Mouse (Mus musculus) neural tube, embryonic 14.5 days (tissue): ENCODE results near the gene Snap29. TPM values are rescaled to one million over a fixed set of nuclear protein-coding genes. Genes with fewer than 3 reads are reported as not detected.

Experiments
- ATAC-seq: fragments of 200-750 bp; cut with Nextera tagmentation; 2 replicates; pipeline ENCODE4 v1.8.0; 2017; ENCODE audit warnings: low read depth, mild to moderate bottlenecking, moderate TSS enrichment, moderate library complexity
- H3K27ac ChIP-seq: fragments of 300-500 bp; sonication (generic); 2 replicates; pipeline ENCODE4 v1.5.1; 2014; ENCODE audit warnings: low read depth, mild to moderate bottlenecking, control low read depth, low read length, moderate library complexity, mixed read lengths
- H3K27me3 ChIP-seq: fragments of 300-500 bp; sonication (generic); 2 replicates; pipeline ENCODE4 v1.6.1; 2014; ENCODE audit warnings: low read length; ENCODE audit not compliant: control insufficient read depth, insufficient read depth
- H3K36me3 ChIP-seq: fragments of 300-500 bp; sonication (generic); 2 replicates; pipeline ENCODE4 v1.6.1; 2014; ENCODE audit warnings: low read length, mixed read lengths; ENCODE audit not compliant: control insufficient read depth, insufficient read depth
- H3K4me1 ChIP-seq: fragments of 300-500 bp; sonication (generic); 2 replicates; pipeline ENCODE4 v1.6.1; 2014; ENCODE audit warnings: low read length; ENCODE audit not compliant: control insufficient read depth, insufficient read depth
- H3K4me2 ChIP-seq: fragments of 300-500 bp; sonication (generic); 2 replicates; pipeline ENCODE4 v1.6.1; 2014; ENCODE audit warnings: mild to moderate bottlenecking, low read depth, low read length, control low read depth
- H3K4me3 ChIP-seq: fragments of 300-500 bp; sonication (generic); 2 replicates; pipeline ENCODE4 v1.5.1; 2014; ENCODE audit warnings: low read depth, low read length, control low read depth, mixed read lengths
- H3K9ac ChIP-seq: fragments of 300-500 bp; sonication (generic); replicated peaks from 2 replicates; pipeline ENCODE4 v1.6.1; 2014; ENCODE audit warnings: low read depth, mild to moderate bottlenecking, control low read depth, low read length, mixed read lengths
- H3K9me3 ChIP-seq: fragments of 300-500 bp; sonication (generic); 2 replicates; pipeline ENCODE4 v1.6.1; 2016; ENCODE audit warnings: low read length; ENCODE audit not compliant: control insufficient read depth
- WGBS: fragments of 180-500 bp; shearing (Covaris S2); extraction: QIAGEN DNeasy Blood & Tissue Kit; methylation state at CpG from one replicate; pipeline ENCODE4 v1.1.7; 2014; 5-methylcytosine and 5-hydroxymethylcytosine counted together
- polyA plus RNA-seq: library from polyadenylated mRNA; unstranded; fragments of >200 nt; fragmentation: Nextera tagmentation; extraction: Ambion mirVana; gene quantifications from 2 replicates; pipeline ENCODE4 v1.2.1, GENCODE M21; 2014

Gene Snap29
- polyA plus RNA-seq, 1 experiment from 2014 or later, result 10.6 TPM

DNA sequence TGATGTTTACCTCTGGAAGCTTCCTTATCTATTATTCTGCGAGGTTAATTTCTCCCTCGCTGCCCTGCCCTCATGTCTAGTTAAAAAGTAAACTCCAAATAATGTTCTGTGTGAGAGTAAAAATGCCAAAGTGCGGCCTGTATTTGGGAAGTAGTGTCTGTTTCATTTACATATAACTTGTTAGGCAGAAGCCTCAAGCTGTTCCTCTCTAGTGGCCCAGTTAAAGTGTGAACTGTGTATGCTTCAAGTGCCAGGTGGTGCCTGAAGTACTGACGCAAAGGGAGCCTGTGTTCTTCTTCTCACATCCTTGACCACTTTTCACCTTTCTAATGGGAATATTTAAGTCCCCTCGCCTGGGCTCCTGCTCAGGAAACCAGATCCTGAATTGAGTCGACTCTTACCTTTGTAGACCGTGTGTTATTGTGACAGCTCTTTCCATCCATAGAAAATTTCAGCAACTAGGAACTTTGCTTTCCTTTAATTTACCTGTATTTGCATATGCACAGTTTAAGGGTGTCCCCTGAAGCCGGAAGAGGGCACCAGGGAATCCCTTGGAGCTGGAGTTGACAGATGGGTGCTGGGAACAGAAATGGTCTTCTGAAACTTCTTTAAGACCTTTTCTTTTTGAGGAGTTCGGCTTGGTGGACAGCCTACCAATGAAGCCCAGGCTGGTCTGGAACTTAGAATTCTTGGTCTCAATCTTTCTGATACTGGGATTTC lies 886 bp downstream of the Snap29 start:
- peaks cover 21% of the 10 kb centered on the region for H3K4me1 ChIP-seq
- no peaks in the 10 kb centered on the region for H3K27me3 ChIP-seq
- no peaks in the 10 kb centered on the region for H3K36me3 ChIP-seq
- H3K27ac ChIP-seq, result no peak overlapping the region
- WGBS, result 39% methylated on average over 9 of the region's 9 CpGs
- peak overlapping the region; percentile 79 for H3K9ac ChIP-seq
- H3K4me2 ChIP-seq, result peak overlapping the region; percentile 66
- peak overlapping the region; percentile 77 for H3K4me3 ChIP-seq
- no peak for ATAC-seq
- H3K9me3 ChIP-seq, result no peaks in the 10 kb centered on the region

DNA sequence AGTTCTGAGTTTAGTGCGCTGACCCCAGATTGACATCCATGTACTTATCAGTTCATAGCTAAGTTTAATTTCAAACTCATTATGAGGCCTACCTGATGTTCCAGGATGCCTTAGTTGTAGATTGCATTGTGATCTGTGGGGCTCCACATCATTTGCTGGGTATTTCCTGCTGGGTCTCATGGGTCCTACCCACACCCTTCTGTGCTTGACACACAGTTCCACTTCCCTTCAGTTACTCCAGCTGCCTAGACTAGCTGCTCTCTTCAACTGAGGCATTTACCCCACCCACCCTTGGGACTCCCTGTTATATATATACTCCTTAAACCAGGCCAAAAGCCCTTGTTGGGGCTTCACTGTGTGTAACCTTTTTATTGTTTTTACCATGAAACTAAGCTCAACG lies 3.3 kb downstream of the Snap29 start:
- Histone ChIP-seq H3K9me3 (no peaks in the 10 kb centered on the region), H3K4me1 (peaks cover 21% of the 10 kb centered on the region), H3K9ac (no peak overlapping the region), H3K4me3 (no peak overlapping the region), H3K27me3 (no peaks in the 10 kb centered on the region), H3K27ac (no peak overlapping the region), H3K36me3 (no peaks in the 10 kb centered on the region), H3K4me2 (no peak overlapping the region)
- 94% methylated on average over 2 of the region's 2 CpGs for WGBS
- ATAC-seq, result no peak

DNA sequence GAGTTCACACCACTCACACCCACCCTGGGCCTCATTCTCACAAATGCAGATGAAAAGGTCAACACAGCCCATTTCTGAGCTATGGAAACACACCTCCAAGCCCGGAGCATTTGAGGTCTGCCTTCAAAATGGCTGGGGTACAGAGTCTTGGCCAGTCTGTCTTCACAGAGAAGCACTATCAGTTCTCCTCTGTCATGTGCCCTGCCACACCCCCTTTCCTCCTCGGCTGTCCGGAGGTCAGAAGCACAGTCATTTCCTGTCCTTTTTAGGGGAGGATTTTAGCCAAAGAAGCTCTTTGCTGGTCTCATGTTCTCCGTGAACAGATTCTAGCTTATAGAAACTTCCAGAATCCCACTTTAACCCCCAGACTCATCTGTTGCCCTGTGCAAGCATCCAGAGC lies 4.4 kb downstream of the Snap29 start:
- no peaks in the 10 kb centered on the region for H3K27me3 ChIP-seq
- ATAC-seq, result no peak
- H3K27ac ChIP-seq, result no peak overlapping the region
- no peak overlapping the region for H3K9ac ChIP-seq
- H3K9me3 ChIP-seq, result no peaks in the 10 kb centered on the region
- WGBS, result 72% methylated on average over 4 of the region's 4 CpGs
- no peak overlapping the region for H3K4me2 ChIP-seq
- H3K36me3 ChIP-seq, result no peaks in the 10 kb centered on the region
- H3K4me1 ChIP-seq, result peaks cover 12% of the 10 kb centered on the region
- no peak overlapping the region for H3K4me3 ChIP-seq

DNA sequence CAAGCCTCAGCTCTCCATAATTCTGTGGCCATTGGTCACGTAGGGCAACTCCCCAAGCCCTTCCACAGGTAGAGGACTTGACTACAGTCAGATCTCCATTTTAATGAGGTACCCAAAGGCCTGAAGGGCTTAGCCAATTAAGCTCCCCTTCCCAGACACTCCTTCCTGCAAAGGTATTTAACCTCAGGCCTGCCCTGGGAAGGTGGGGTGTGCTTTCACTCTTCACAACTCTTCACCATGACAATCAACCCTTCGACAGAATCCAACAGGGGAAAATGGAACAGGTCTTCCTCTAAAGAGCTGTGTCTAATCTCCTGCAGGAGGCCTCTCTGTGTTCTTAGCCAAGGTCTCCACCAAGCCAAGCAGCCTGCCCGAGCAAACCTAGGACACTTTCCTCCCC lies 17.2 kb downstream of the Snap29 start:
- no peak overlapping the region for H3K27ac ChIP-seq
- H3K9me3 ChIP-seq, result no peaks in the 10 kb centered on the region
- no peak overlapping the region for H3K4me2 ChIP-seq
- no peaks in the 10 kb centered on the region for H3K4me1 ChIP-seq
- H3K9ac ChIP-seq, result no peak overlapping the region
- no peak overlapping the region for H3K4me3 ChIP-seq
- no peaks in the 10 kb centered on the region for H3K27me3 ChIP-seq
- WGBS, result 88% methylated on average over 3 of the region's 3 CpGs
- H3K36me3 ChIP-seq, result peaks cover 44% of the 10 kb centered on the region; the same call in 1 of the 2 replicates
- no peak for ATAC-seq

DNA sequence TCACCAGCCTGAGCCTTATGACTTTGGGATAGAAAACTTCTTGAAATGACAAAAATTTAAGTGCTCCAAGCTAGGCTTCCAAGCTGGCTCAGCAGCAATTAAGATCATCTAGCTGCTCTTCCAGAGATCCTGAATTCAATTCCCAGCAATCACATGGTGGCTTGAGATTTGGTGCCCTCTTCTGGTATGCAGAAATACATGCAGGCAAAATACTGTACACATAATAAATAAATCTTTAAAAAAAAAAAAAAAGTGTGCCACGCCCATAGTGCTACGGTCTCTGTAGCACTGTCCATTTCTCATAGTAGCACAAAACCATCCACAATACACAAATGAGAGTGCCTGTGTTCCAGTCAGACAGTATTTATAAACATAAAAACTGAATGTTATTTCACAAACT lies 26.8 kb downstream of the Snap29 start:
- H3K27me3 ChIP-seq, result no peaks in the 10 kb centered on the region
- no peak overlapping the region for H3K27ac ChIP-seq
- 87% methylated on average over 2 of the region's 2 CpGs for WGBS
- no peaks in the 10 kb centered on the region for H3K9me3 ChIP-seq
- peaks cover 16% of the 10 kb centered on the region; the same call in 1 of the 2 replicates for H3K36me3 ChIP-seq
- no peaks in the 10 kb centered on the region for H3K4me1 ChIP-seq
- no peak for ATAC-seq
- no peak overlapping the region for H3K9ac ChIP-seq
- H3K4me2 ChIP-seq, result no peak overlapping the region
- H3K4me3 ChIP-seq, result no peak overlapping the region

DNA sequence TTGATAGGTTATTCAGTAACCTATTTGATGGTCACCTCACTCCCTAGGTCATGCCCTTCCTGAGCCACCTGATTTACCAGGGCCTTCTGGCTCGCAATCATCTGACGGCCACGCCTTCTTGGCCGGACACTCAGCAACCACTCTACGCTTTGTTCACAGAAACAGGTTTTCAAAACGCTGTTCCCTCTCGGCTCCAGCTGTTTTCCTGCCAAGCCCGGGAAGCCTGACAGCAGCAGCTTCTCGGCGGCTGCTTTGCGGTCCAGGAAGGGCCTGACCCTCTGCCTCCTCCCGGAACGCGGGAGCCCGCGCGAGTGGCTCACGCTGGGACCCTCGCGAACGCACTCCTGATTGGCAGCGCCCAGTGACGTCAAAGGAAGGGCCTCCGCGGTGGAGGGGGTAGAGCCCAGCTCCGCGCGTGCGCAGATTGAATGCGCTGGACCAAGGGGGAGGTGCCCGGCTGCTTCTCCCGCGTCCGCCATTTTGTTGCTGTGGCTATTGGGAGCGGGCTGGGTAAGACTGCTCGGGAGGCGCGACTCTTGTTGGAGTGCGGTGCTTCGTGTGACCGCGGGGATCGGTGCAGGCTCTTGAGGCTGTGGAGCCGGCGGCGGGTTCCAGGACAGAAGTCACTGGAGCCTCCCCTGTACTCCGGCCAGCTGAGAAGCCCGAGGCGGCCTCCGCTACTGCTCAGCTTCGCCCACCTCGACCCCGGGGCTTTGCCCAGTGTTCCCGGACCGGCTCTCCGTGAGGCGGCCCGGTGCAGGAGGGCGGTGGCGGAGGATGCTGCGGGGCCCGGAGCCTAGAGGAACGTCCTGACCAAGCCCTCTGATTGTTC lies 46.0 kb downstream of the Snap29 start, which contains the start of gene Crkl:
Gene Crkl, plus strand, starts transcription at position 447 of the 832 bp plus-strand sequence.
- Histone ChIP-seq H3K27me3 (no peaks in the 10 kb centered on the region), H3K4me3 (peak within 1 kb of the TSS; percentile 94), H3K4me2 (peak within 1 kb of the TSS; percentile 95), H3K4me1 (peaks cover 19% of the 10 kb centered on the region), H3K36me3 (peaks cover 8% of the 10 kb centered on the region; the same call in 1 of the 2 replicates), H3K9me3 (no peaks in the 10 kb centered on the region), H3K9ac (peak within 1 kb of the TSS; percentile 94), H3K27ac (peak within 1 kb of the TSS; percentile 93)
- peak; percentile 98 for ATAC-seq
- under 1% methylated on average over 63 of the region's 63 CpGs for WGBS

DNA sequence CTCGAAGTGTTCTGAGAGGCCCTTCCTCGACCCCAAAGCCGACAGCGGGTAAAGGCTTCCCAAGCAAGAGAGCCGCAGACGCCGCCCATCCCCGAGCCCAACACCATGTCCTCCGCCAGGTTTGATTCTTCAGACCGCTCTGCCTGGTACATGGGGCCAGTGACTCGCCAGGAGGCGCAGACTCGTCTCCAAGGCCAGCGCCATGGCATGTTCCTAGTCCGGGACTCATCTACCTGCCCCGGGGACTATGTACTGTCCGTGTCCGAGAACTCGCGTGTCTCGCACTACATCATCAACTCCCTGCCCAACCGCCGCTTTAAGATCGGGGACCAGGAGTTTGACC lies 46.6 kb downstream of the Snap29 start:
- peaks cover 10% of the 10 kb centered on the region; the same call in 1 of the 2 replicates for H3K36me3 ChIP-seq
- no peaks in the 10 kb centered on the region for H3K27me3 ChIP-seq
- peak; percentile 55 for ATAC-seq
- peaks cover 19% of the 10 kb centered on the region for H3K4me1 ChIP-seq
- peak overlapping the region; percentile 95 for H3K4me2 ChIP-seq
- WGBS, result under 1% methylated on average over 24 of the region's 24 CpGs
- H3K27ac ChIP-seq, result peak overlapping the region; percentile 93
- H3K9ac ChIP-seq, result peak overlapping the region; percentile 94
- H3K9me3 ChIP-seq, result no peaks in the 10 kb centered on the region
- H3K4me3 ChIP-seq, result peak overlapping the region; percentile 94

DNA sequence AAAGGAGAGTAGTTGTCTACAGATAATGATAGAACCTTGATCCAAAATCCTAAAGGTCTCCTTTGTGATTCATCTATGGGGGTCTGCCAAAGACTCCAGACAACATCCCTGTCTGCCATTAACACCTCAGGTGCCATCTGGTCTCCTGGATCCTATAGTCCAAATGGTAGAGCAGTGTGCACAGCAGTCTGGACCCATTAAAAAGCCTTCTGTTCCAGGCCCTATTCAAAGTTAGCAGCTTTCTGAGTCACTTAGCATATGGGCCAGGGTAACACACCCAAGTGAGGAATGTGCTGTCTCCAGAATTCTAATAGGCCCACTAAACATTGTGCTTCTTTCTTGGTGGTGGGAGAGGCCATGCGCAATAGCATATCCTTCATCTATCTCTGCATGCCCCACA lies 51.1 kb downstream of the Snap29 start:
- H3K9ac ChIP-seq, result no peak overlapping the region
- H3K4me3 ChIP-seq, result no peak overlapping the region
- peaks cover 19% of the 10 kb centered on the region for H3K4me1 ChIP-seq
- no peak overlapping the region for H3K4me2 ChIP-seq
- ATAC-seq, result no peak
- H3K27ac ChIP-seq, result no peak overlapping the region
- WGBS, result 100% methylated on average over 1 of the region's 1 CpGs
- H3K9me3 ChIP-seq, result no peaks in the 10 kb centered on the region
- H3K36me3 ChIP-seq, result peaks cover 14% of the 10 kb centered on the region
- no peaks in the 10 kb centered on the region for H3K27me3 ChIP-seq

DNA sequence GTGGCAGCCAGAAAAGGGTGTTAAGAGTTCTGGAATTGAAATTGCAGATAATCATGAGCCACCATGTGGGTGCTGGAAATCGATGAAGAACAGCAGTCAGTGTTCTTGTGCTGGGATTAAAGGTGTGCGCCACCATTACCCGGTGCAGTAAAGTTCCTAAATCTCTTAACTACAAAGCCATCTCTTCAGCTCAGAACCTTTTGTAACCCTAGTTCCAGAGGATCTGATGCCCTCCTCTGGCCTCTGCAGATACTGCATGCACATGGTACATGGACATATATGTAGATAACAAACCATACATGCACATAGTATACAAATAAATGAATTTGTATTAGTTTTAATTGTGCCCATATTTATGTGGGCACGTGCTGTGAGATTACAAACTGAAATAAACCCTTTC lies 54.5 kb downstream of the Snap29 start:
- ATAC-seq, result no peak
- 95% methylated on average over 4 of the region's 4 CpGs for WGBS
- H3K4me3 ChIP-seq, result no peak overlapping the region
- H3K36me3 ChIP-seq, result peaks cover 10% of the 10 kb centered on the region; the same call in 1 of the 2 replicates
- H3K9me3 ChIP-seq, result no peaks in the 10 kb centered on the region
- no peaks in the 10 kb centered on the region for H3K27me3 ChIP-seq
- H3K27ac ChIP-seq, result no peak overlapping the region
- H3K4me1 ChIP-seq, result peaks cover 5% of the 10 kb centered on the region
- no peak overlapping the region for H3K9ac ChIP-seq
- H3K4me2 ChIP-seq, result no peak overlapping the region
